Comparison of ENCODE assay signal across 25 mouse cellular contexts in the genomic region with DNA sequence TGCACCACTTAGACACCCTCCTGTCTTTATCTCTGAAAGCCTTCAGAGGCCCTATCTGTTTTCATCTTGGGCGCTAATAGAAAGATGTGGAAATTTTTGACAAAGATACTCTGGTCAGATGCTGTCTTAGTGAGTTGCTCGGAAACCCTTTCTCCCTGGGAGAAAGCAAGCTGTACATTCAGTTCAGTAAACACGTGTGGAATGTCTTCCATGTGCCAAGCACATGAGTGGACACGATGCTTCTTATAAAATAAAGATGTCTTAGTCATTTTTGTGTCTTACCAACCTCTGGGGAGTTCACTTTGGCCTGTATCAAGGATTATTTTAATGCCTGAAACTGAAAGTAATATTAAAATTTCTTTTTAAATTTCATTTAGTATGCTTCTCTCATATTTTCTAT. TPM values are rescaled to one million over a fixed set of nuclear protein-coding genes. Genes with fewer than 3 reads are reported as not detected.
DNase-seq lines count a peak whose midpoint lies in the region; ATAC-seq and TF ChIP-seq lines count a peak whose summit lies in the region.
"Had no signal": no experiment of that assay in that cellular context is flagged by ENCODE, and none has a peak within 500 bp of the region (broad histone marks: within the 10 kb centered on the region; RNA-seq: fewer than 3 reads in every experiment).

No protein-coding gene starts in this region.

- no peak for TF ChIP-seq CTCF in lung, embryonic 14.5 days (IDR thresholded peaks at IDR 0.05; ENCODE audit: low read depth)
- no peak for TF ChIP-seq CTCF in lung, adult 2 months (IDR thresholded peaks at IDR 0.05; ENCODE audit: insufficient read depth, low read length)

- no peak overlapping the region for H3K9ac ChIP-seq in embryonic facial prominence, embryonic 14.5 days (ENCODE audit: low read depth, low read length)
- no peak overlapping the region for H3K9ac ChIP-seq in lung, embryonic 14.5 days
- H3K9ac ChIP-seq: embryonic facial prominence, embryonic 13.5 days; heart, embryonic 15.5 days; hindbrain, embryonic 13.5 days had no signal

- peaks cover 13% of the 10 kb centered on the region for H3K27me3 ChIP-seq in embryonic facial prominence, embryonic 14.5 days (replicated peaks; ENCODE audit: control insufficient read depth, insufficient read depth, low read length)
- peaks cover 64% of the 10 kb centered on the region for H3K27me3 ChIP-seq in embryonic facial prominence, embryonic 10.5 days (replicated peaks; ENCODE audit: low read depth, poor library complexity, severe bottlenecking)
- H3K27me3 ChIP-seq in lung, embryonic 14.5 days (ENCODE audit: insufficient read depth, low read length), result no peaks in the 10 kb centered on the region
- H3K27me3 ChIP-seq: CH12.LX; heart, embryonic 15.5 days had no signal

- no peak overlapping the region for H3K4me3 ChIP-seq in embryonic facial prominence, embryonic 14.5 days (ENCODE audit: low read depth, low read length)
- H3K4me3 ChIP-seq in embryonic facial prominence, embryonic 10.5 days, result no peak overlapping the region
- H3K4me3 ChIP-seq in lung, embryonic 14.5 days (ENCODE audit: low read depth, low read length), result no peak overlapping the region
- no peak overlapping the region for H3K4me3 ChIP-seq in lung, adult 2 months (replicated peaks; ENCODE audit: extremely low read depth, low read depth, low read length)
- H3K4me3 ChIP-seq in brown adipose tissue, adult 24 weeks (ENCODE audit: insufficient read depth, low read depth, low read length), result no peak overlapping the region
- H3K4me3 ChIP-seq: embryonic facial prominence, embryonic 13.5 days; erythroblast, embryonic 14.5 days; forebrain, embryonic 10.5 days; heart, embryonic 15.5 days; hindbrain, embryonic 13.5 days had no signal

- H3K9me3 ChIP-seq in embryonic facial prominence, embryonic 14.5 days (ENCODE audit: control insufficient read depth, low read length), result no peaks in the 10 kb centered on the region
- H3K9me3 ChIP-seq in embryonic facial prominence, embryonic 10.5 days, result no peaks in the 10 kb centered on the region
- no peaks in the 10 kb centered on the region for H3K9me3 ChIP-seq in lung, embryonic 14.5 days (ENCODE audit: low read depth, low read length)
- H3K9me3 ChIP-seq: embryonic facial prominence, embryonic 13.5 days; forebrain, embryonic 10.5 days; heart, embryonic 15.5 days; hindbrain, embryonic 13.5 days had no signal

- no peaks in the 10 kb centered on the region for H3K4me1 ChIP-seq in embryonic facial prominence, embryonic 14.5 days (ENCODE audit: control insufficient read depth, insufficient read depth, low read length)
- no peaks in the 10 kb centered on the region for H3K4me1 ChIP-seq in embryonic facial prominence, embryonic 10.5 days
- H3K4me1 ChIP-seq in lung, embryonic 14.5 days (ENCODE audit: insufficient read depth), result no peaks in the 10 kb centered on the region
- H3K4me1 ChIP-seq in lung, adult 2 months (ENCODE audit: control insufficient read depth, insufficient read depth, low read length), result no peaks in the 10 kb centered on the region
- H3K4me1 ChIP-seq in brown adipose tissue, adult 24 weeks (ENCODE audit: control insufficient read depth, insufficient read depth, insufficient read length, low read length), result no peaks in the 10 kb centered on the region
- H3K4me1 ChIP-seq: embryonic facial prominence, embryonic 13.5 days; forebrain, embryonic 10.5 days; heart, embryonic 15.5 days; hindbrain, embryonic 13.5 days had no signal

- H3K4me2 ChIP-seq in embryonic facial prominence, embryonic 14.5 days (ENCODE audit: low read depth, low read length), result no peak overlapping the region
- 0 out of 2 replicates have a peak overlapping the region, but pooled peaks have one; percentile 10 for H3K4me2 ChIP-seq in lung, embryonic 14.5 days
- H3K4me2 ChIP-seq: embryonic facial prominence, embryonic 13.5 days; heart, embryonic 11.5 days; heart, embryonic 15.5 days; hindbrain, embryonic 13.5 days had no signal

- no peak for ATAC-seq in embryonic facial prominence, embryonic 14.5 days (ENCODE audit: low read depth)
- no peak for ATAC-seq in lung, embryonic 14.5 days (ENCODE audit: insufficient read depth)
- ATAC-seq in frontal cortex, adult (ENCODE audit: low TSS enrichment), result no peak
- ATAC-seq: forebrain, embryonic 14.5 days; hindbrain, postnatal 0 days had no signal

- DNase-seq in embryonic facial prominence, embryonic 14.5 days (ENCODE audit: low spot score), result peak; percentile 36
- DNase-seq in embryonic facial prominence, embryonic 10.5 days (ENCODE audit: low spot score), result no peak
- no peak for DNase-seq in lung, embryonic 14.5 days
- no peak for DNase-seq in lung, adult 2 months
- DNase-seq in 3T3-L1 (ENCODE audit: low read depth, low spot score), result peak; percentile 77
- no peak for DNase-seq in right cerebral cortex, adult 2 months (ENCODE audit: low spot score in 2 of 2)
- DNase-seq: adrenal gland, adult 8-10 months; adrenal gland, postnatal 36 days; cerebellum, adult 11-12 months; cerebellum, adult 9-10 months; cerebellum, postnatal 25 days; gastrocnemius, postnatal 25 days; heart, adult 11 months; heart, postnatal 14 days had no signal

- WGBS in embryonic facial prominence, embryonic 14.5 days, result 62% methylated on average over 4 of the region's 4 CpGs
- WGBS in embryonic facial prominence, embryonic 10.5 days, result 86% methylated on average over 4 of the region's 4 CpGs
- 70% methylated on average over 4 of the region's 4 CpGs for WGBS in lung, embryonic 14.5 days
- WGBS in lung, adult 2 months, result 60% methylated on average over 4 of the region's 4 CpGs

- H3K36me3 ChIP-seq in embryonic facial prominence, embryonic 14.5 days (ENCODE audit: control insufficient read depth, insufficient read depth, low read length), result no peaks in the 10 kb centered on the region
- no peaks in the 10 kb centered on the region for H3K36me3 ChIP-seq in embryonic facial prominence, embryonic 10.5 days (replicated peaks)
- H3K36me3 ChIP-seq in lung, embryonic 14.5 days (ENCODE audit: insufficient read depth), result no peaks in the 10 kb centered on the region
- H3K36me3 ChIP-seq: embryonic facial prominence, embryonic 13.5 days; forebrain, embryonic 10.5 days; heart, embryonic 15.5 days; hindbrain, embryonic 13.5 days had no signal

- TF ChIP-seq POLR2A in lung, adult 2 months (IDR thresholded peaks at IDR 0.05; ENCODE audit: borderline replicate concordance, extremely low read depth, low read depth, low read length), result no peak

- no peak overlapping the region for H3K27ac ChIP-seq in embryonic facial prominence, embryonic 14.5 days (replicated peaks; ENCODE audit: low read depth, low read length)
- no peak overlapping the region for H3K27ac ChIP-seq in embryonic facial prominence, embryonic 10.5 days (replicated peaks)
- no peak overlapping the region for H3K27ac ChIP-seq in lung, embryonic 14.5 days (ENCODE audit: low read depth)
- peak overlapping the region; percentile 11; the same call in 1 of the 2 replicates for H3K27ac ChIP-seq in brown adipose tissue, adult 24 weeks (replicated peaks; ENCODE audit: low read depth, low read length)
- H3K27ac ChIP-seq: embryonic facial prominence, embryonic 13.5 days; forebrain, embryonic 10.5 days; heart, embryonic 15.5 days; hindbrain, embryonic 13.5 days; hindbrain, postnatal 0 days had no signal

RNA-seq across cellular contexts. Expression of a gene that starts 6.5 kb away (rescaled TPM):
- polyA plus RNA-seq in embryonic facial prominence, embryonic 14.5 days (2014; fragmentation: Nextera tagmentation; extraction: Ambion mirVana), result 10.0 and 10.1 TPM in 2 replicates
- 4.8 and 5.3 TPM in 2 replicates for polyA plus RNA-seq in embryonic facial prominence, embryonic 10.5 days (2016; fragmentation: Nextera tagmentation; extraction: Ambion mirVana)
- polyA plus RNA-seq in lung, embryonic 14.5 days (2014; fragmentation: Nextera tagmentation; extraction: Ambion mirVana), result 40.1 and 45.0 TPM in 2 replicates
- 14.0 and 23.2 TPM in 2 replicates for polyA plus RNA-seq in lung, adult 2 months (2012; rRNA removed)
- 5.1 and 5.9 TPM in 2 replicates for polyA plus RNA-seq in brown adipose tissue, adult 24 weeks (2012; ENCODE audit: insufficient read depth, insufficient read length, missing spikeins)
- polyA plus RNA-seq: erythroblast, embryonic 14.5 days had no signal

RNA-seq across cellular contexts. Expression of a gene that starts 39.9 kb away (rescaled TPM):
- polyA plus RNA-seq in embryonic facial prominence, embryonic 14.5 days (2014; fragmentation: Nextera tagmentation; extraction: Ambion mirVana), result 10.0 and 11.8 TPM in 2 replicates
- polyA plus RNA-seq in embryonic facial prominence, embryonic 10.5 days (2016; fragmentation: Nextera tagmentation; extraction: Ambion mirVana), result 20.0 and 22.4 TPM in 2 replicates
- 21.3 and 23.3 TPM in 2 replicates for polyA plus RNA-seq in lung, embryonic 14.5 days (2014; fragmentation: Nextera tagmentation; extraction: Ambion mirVana)
- 1.9 and 3.7 TPM in 2 replicates for polyA plus RNA-seq in lung, adult 2 months (2012; rRNA removed)
- polyA plus RNA-seq in brown adipose tissue, adult 24 weeks (2012; ENCODE audit: insufficient read depth, insufficient read length, missing spikeins), result 1.3 and 2.4 TPM in 2 replicates

RNA-seq across cellular contexts. Expression of a gene that starts 57.1 kb away (rescaled TPM):
- 0.14 and 0.51 TPM in 2 replicates for polyA plus RNA-seq in embryonic facial prominence, embryonic 14.5 days (2014; fragmentation: Nextera tagmentation; extraction: Ambion mirVana)
- polyA plus RNA-seq in embryonic facial prominence, embryonic 10.5 days (2016; fragmentation: Nextera tagmentation; extraction: Ambion mirVana), result not detected in 2 replicates
- polyA plus RNA-seq in lung, embryonic 14.5 days (2014; fragmentation: Nextera tagmentation; extraction: Ambion mirVana), result not detected in 2 replicates
- polyA plus RNA-seq in lung, adult 2 months (2012; rRNA removed), result 0.62 and 3.0 TPM in 2 replicates
- 0.95 and 5.3 TPM in 2 replicates for polyA plus RNA-seq in brown adipose tissue, adult 24 weeks (2012; ENCODE audit: insufficient read depth, insufficient read length, missing spikeins)
- polyA plus RNA-seq: embryonic facial prominence, embryonic 13.5 days; erythroblast, embryonic 14.5 days; forebrain, embryonic 10.5 days; forebrain, embryonic 14.5 days; hindbrain, embryonic 13.5 days; hindbrain, postnatal 0 days had no signal

Comparison
In these comparisons a context has a peak if more than half of its experiments do, and no peak if none do; other contexts are left out.
1. DNase-seq: peak in embryonic facial prominence, embryonic 14.5 days (single experiment) and 3T3-L1 (single experiment); none in embryonic facial prominence, embryonic 10.5 days (single experiment), lung, embryonic 14.5 days (single experiment), lung, adult 2 months (single experiment) and right cerebral cortex, adult 2 months (0 of 2).